Mouse (Mus musculus) MEL (cell line): ENCODE measurements around the gene Smoc1.
A peak's percentile ranks its signal among the peaks of the same experiment; 100 is the strongest.

Experiments used
- CTCF ChIP-seq, 3 experiments: IDR thresholded peaks in 2 of 3; conservative IDR thresholded peaks in 1 of 3; 2 replicates each; pipeline ENCODE4 v1.5.1; 2011 to 2012; ENCODE audit warnings: low read length in 3 of 3, low read depth in 2 of 3, mild to moderate bottlenecking in 2 of 3, improper control_type of control experiment in 1 of 3, inconsistent platforms in 1 of 3, mixed read lengths in 1 of 3, moderate library complexity in 1 of 3; ENCODE audit not compliant: control insufficient read depth in 1 of 3, insufficient read depth in 1 of 3, poor library complexity in 1 of 3, severe bottlenecking in 1 of 3
- ZMIZ1 ChIP-seq: IDR thresholded peaks from 2 replicates; pipeline ENCODE4 v1.6.1; 2012; ENCODE audit warnings: low read depth, mild to moderate bottlenecking, inconsistent platforms, low read length, improper control_type of control experiment, moderate library complexity

DNA sequence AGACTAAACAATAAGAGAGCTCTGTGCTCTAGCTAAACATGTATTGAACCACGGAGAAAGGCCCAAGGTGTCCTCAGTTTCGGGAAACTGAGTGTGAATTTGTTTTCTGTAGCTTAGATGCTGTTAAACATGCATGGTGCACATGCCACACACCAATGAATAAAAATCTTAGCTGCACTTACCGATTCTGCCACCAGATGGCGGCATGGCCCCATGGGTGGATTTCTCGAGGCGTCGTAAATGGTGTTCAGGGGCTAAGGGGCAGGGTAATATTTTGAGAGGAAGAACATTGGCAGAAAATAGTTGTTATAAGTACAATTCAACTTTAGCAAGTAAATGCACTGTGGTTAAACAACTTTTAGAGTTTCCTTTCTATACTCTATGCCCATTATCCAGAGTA lies 44.3 kb upstream of the Smoc1 start:
- TF ChIP-seq CTCF (IDR thresholded peaks at IDR 0.05 in 2 of 3, conservative IDR thresholded peaks at IDR 0.05 in 1 of 3; ENCODE audit: control insufficient read depth in 1 of 3, insufficient read depth in 1 of 3, low read depth in 2 of 3, low read length in 3 of 3, poor library complexity in 1 of 3, severe bottlenecking in 1 of 3) (peak; percentile 95 to 98 (median 98)), ZMIZ1 (no peak)
